Mouse (Mus musculus): ENCODE results near the gene Kdm3a.

GRCm38 (mm10) chr6:71607756-71608155 is 25.0 kb downstream of the Kdm3a start:
- TF ChIP-seq POLR2A (IDR thresholded peaks at IDR 0.05; ENCODE audit: low read depth, low read length) (no peak), CTCF (IDR thresholded peaks at IDR 0.05; ENCODE audit: borderline replicate concordance, insufficient read depth, low read length) (no peak)
